Mouse (Mus musculus) neural tube, embryonic 14.5 days (tissue): ENCODE measurements around the gene Nt5dc3. TPM values are rescaled to one million over a fixed set of nuclear protein-coding genes. Genes with fewer than 3 reads are reported as not detected.
A peak's percentile ranks its signal among the peaks of the same experiment; 100 is the strongest.

Experiments used
- ATAC-seq: fragments of 200-750 bp; cut with Nextera tagmentation; 2 replicates; pipeline ENCODE4 v1.8.0; 2017; ENCODE audit warnings: low read depth, mild to moderate bottlenecking, moderate TSS enrichment, moderate library complexity
- H3K27ac ChIP-seq: fragments of 300-500 bp; sonication (generic); 2 replicates; pipeline ENCODE4 v1.5.1; 2014; ENCODE audit warnings: low read depth, mild to moderate bottlenecking, control low read depth, low read length, moderate library complexity, mixed read lengths
- H3K27me3 ChIP-seq: fragments of 300-500 bp; sonication (generic); 2 replicates; pipeline ENCODE4 v1.6.1; 2014; ENCODE audit warnings: low read length; ENCODE audit not compliant: control insufficient read depth, insufficient read depth
- H3K36me3 ChIP-seq: fragments of 300-500 bp; sonication (generic); 2 replicates; pipeline ENCODE4 v1.6.1; 2014; ENCODE audit warnings: low read length, mixed read lengths; ENCODE audit not compliant: control insufficient read depth, insufficient read depth
- H3K4me1 ChIP-seq: fragments of 300-500 bp; sonication (generic); 2 replicates; pipeline ENCODE4 v1.6.1; 2014; ENCODE audit warnings: low read length; ENCODE audit not compliant: control insufficient read depth, insufficient read depth
- H3K4me2 ChIP-seq: fragments of 300-500 bp; sonication (generic); 2 replicates; pipeline ENCODE4 v1.6.1; 2014; ENCODE audit warnings: mild to moderate bottlenecking, low read depth, low read length, control low read depth
- H3K4me3 ChIP-seq: fragments of 300-500 bp; sonication (generic); 2 replicates; pipeline ENCODE4 v1.5.1; 2014; ENCODE audit warnings: low read depth, low read length, control low read depth, mixed read lengths
- H3K9ac ChIP-seq: fragments of 300-500 bp; sonication (generic); replicated peaks from 2 replicates; pipeline ENCODE4 v1.6.1; 2014; ENCODE audit warnings: low read depth, mild to moderate bottlenecking, control low read depth, low read length, mixed read lengths
- H3K9me3 ChIP-seq: fragments of 300-500 bp; sonication (generic); 2 replicates; pipeline ENCODE4 v1.6.1; 2016; ENCODE audit warnings: low read length; ENCODE audit not compliant: control insufficient read depth
- WGBS: fragments of 180-500 bp; shearing (Covaris S2); extraction: QIAGEN DNeasy Blood & Tissue Kit; methylation state at CpG from one replicate; pipeline ENCODE4 v1.1.7; 2014; 5-methylcytosine and 5-hydroxymethylcytosine counted together
- polyA plus RNA-seq: library from polyadenylated mRNA; unstranded; fragments of >200 nt; fragmentation: Nextera tagmentation; extraction: Ambion mirVana; gene quantifications from 2 replicates; pipeline ENCODE4 v1.2.1, GENCODE M21; 2014

Nt5dc3 gene
- 14.9 and 15.8 TPM in 2 replicates for polyA plus RNA-seq

DNA sequence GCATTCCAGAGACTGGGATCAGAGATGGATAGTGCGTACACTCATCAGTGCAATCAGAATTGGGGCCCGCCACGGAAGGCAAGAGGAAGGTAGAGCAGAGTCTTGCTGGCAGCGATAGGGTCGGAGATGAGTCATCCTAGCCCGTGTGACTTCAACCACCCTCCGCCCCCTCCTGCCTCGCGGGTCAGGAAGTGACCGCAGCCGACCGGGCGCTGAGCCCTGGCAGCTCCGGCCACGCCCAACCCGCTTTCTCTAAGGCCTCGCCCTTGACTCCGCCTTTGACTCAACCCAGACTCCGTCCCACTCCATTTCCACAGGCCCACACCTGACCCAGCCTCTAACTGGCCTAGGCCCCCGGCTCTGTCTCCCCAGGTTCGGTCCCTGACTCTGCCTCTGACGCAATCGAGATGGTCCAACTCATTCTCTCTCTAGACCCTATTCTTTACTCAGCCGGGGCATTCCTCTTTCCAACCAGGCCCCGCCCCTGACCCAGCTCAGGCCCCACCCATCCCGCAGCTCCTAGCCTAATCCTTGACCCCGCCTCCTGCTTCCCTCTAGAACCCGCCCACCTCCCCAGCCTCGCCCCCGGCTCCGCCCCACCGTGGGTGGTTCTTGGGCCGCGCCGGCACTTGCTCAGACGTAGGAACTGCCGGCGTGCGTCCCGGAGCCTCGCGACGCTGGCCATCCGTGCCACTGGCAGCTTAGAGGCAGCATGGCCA is at the start of gene Nt5dc3:
TSS of gene Nt5dc3 (plus strand) at position 608 of the 719 bp plus-strand sequence.
- peak within 1 kb of the TSS; percentile 91 for H3K4me2 ChIP-seq
- no peaks in the 10 kb centered on the region for H3K36me3 ChIP-seq
- ATAC-seq, result peak; percentile 95
- H3K4me1 ChIP-seq, result 0 out of 2 replicates have a peak, but pooled peaks cover 2% of the 10 kb centered on the region
- H3K4me3 ChIP-seq, result peak within 1 kb of the TSS; percentile 74
- peak within 1 kb of the TSS; percentile 52; the same call in 1 of the 2 replicates for H3K27ac ChIP-seq
- H3K27me3 ChIP-seq, result peaks cover 4% of the 10 kb centered on the region; the same call in 1 of the 2 replicates
- H3K9me3 ChIP-seq, result no peaks in the 10 kb centered on the region
- WGBS, result 1% methylated on average over 43 of the region's 44 CpGs
- H3K9ac ChIP-seq, result peak within 1 kb of the TSS; percentile 60

DNA sequence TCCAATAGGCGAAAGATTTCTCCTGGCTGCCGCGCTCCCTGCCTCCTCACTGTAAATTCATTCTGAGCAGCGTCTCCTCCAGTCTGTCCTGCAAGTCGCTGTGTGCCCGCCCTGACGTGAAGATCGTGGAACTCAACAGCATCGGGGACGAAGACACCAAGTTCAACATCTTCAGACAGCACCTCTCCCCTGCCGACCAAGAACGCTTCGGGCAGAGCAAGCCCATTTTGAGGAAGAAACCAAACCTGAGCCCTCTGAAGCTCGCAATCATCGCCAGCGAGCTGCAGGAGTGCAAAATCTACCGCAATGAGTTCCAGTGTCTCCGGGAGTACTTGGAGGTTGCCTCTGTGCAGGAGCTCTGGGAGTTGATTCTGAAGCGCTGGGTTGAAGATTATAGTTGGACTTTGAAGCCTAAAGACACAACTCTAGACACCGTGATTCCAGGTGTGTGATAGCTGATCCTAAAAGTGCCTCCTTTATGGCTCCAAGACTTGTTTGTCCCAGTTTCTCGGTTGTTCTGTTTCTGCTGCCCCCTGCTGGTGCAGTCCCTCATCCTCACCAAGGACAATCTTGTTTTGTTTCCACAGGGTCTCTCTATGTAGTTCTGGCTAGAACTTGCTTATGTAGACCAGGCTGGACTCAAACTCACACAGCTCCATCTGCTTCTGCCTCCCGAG is 47.8 kb upstream of the Nt5dc3 start:
- Histone ChIP-seq H3K9ac (0 out of 2 replicates have a peak overlapping the region, but pooled peaks have one; percentile 5), H3K4me3 (peak overlapping the region; percentile 34), H3K36me3 (no peaks in the 10 kb centered on the region), H3K27ac (no peak overlapping the region), H3K4me2 (peak overlapping the region; percentile 49), H3K9me3 (no peaks in the 10 kb centered on the region), H3K4me1 (no peaks in the 10 kb centered on the region), H3K27me3 (no peaks in the 10 kb centered on the region)
- 10% methylated on average over 22 of the region's 22 CpGs for WGBS
- ATAC-seq, result peak; percentile 54; the same call in 1 of the 2 replicates

DNA sequence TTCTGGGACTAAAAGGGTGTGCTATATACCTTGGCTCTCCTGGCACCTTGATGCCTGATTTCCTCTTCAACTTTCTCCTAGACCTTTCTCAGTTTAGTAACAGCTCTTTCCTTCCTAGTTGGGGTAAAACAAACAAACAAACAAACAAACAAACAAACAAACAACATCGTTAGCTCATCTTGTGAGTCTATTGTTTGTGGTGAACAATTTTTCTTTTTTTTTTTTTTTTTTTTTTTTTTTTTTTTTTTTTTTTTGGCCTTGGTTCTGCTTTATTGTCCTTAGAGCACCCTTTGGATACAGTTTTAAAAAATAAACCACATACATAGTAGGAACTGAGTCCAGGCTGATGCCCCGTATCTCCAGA is 47.3 kb upstream of the Nt5dc3 start:
- ATAC-seq, result no peak
- no peaks in the 10 kb centered on the region for H3K36me3 ChIP-seq
- H3K4me2 ChIP-seq, result no peak overlapping the region
- H3K4me3 ChIP-seq, result no peak overlapping the region
- no peaks in the 10 kb centered on the region for H3K9me3 ChIP-seq
- no peaks in the 10 kb centered on the region for H3K4me1 ChIP-seq
- WGBS, result 74% methylated on average over 2 of the region's 2 CpGs
- no peak overlapping the region for H3K9ac ChIP-seq
- no peak overlapping the region for H3K27ac ChIP-seq
- no peaks in the 10 kb centered on the region for H3K27me3 ChIP-seq

DNA sequence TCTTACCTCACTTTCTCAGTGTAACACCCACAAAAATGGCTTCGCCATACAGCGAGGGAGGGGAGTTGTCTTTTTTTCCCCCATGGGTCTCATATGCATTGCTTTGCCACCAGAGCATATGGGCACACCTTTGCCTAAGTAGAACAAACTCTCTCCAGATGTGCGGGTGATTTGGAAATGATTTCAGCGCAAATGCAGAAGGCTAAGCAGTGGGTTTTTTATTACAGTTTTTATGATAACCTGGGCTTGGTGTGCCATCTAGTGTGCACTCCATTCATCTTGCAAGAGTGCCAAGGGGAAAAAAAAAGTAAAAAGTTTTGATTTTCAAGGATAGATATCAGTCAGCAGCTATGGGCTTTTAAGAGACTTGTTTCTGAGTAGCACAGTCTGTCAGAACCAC is 43.8 kb upstream of the Nt5dc3 start:
- H3K9me3 ChIP-seq, result no peaks in the 10 kb centered on the region
- H3K36me3 ChIP-seq, result no peaks in the 10 kb centered on the region
- no peak overlapping the region for H3K27ac ChIP-seq
- H3K4me1 ChIP-seq, result no peaks in the 10 kb centered on the region
- H3K27me3 ChIP-seq, result no peaks in the 10 kb centered on the region
- no peak for ATAC-seq
- no peak overlapping the region for H3K4me3 ChIP-seq
- 92% methylated on average over 4 of the region's 4 CpGs for WGBS
- no peak overlapping the region for H3K9ac ChIP-seq
- H3K4me2 ChIP-seq, result no peak overlapping the region

DNA sequence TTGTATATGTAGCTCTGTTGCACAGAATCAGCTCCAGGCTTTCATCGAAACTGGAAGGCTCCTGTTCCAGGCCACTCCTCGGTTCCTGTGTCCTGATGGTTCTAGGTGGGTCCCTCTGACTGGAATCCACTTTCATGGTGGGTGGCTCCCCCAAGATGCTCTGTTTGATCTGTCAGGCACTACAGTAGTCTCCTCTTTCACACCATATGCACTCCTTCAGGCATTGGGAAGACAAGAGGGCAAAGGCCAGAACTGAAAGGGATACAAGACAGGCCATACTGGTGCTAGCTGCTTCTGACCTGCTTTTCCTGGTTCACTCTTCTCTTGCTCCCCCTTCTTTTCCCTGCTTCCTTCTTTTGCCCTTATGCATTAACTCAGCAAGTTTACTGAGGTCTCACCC is 35.9 kb upstream of the Nt5dc3 start:
- H3K27ac ChIP-seq, result no peak overlapping the region
- 98% methylated on average over 2 of the region's 2 CpGs for WGBS
- H3K9ac ChIP-seq, result no peak overlapping the region
- no peaks in the 10 kb centered on the region for H3K4me1 ChIP-seq
- no peaks in the 10 kb centered on the region for H3K36me3 ChIP-seq
- ATAC-seq, result no peak
- H3K9me3 ChIP-seq, result no peaks in the 10 kb centered on the region
- H3K27me3 ChIP-seq, result no peaks in the 10 kb centered on the region
- no peak overlapping the region for H3K4me2 ChIP-seq
- no peak overlapping the region for H3K4me3 ChIP-seq

DNA sequence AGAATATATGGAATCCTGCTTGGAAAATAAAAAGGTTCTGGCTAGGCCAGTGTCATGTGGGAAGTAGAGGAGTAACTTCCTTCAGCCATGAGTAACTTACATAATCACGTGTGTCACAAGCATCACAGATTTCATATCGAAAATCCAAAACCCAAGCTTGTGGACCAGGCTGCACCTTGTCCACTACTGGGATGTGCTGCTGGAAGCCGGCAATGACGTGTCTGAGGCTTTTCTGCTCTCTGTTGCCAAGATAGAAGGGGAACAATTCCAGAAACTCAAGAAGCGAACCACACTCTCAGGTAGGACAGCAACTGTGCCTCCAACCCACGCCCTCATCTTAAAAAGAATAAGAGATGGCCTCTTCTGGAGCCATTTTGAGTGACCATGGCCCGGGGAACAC is 34.5 kb upstream of the Nt5dc3 start:
- Histone ChIP-seq H3K36me3 (no peaks in the 10 kb centered on the region), H3K4me3 (no peak overlapping the region), H3K27me3 (no peaks in the 10 kb centered on the region), H3K9ac (no peak overlapping the region), H3K9me3 (no peaks in the 10 kb centered on the region), H3K4me1 (no peaks in the 10 kb centered on the region), H3K27ac (no peak overlapping the region), H3K4me2 (no peak overlapping the region)
- WGBS, result 92% methylated on average over 7 of the region's 7 CpGs
- ATAC-seq, result no peak

DNA sequence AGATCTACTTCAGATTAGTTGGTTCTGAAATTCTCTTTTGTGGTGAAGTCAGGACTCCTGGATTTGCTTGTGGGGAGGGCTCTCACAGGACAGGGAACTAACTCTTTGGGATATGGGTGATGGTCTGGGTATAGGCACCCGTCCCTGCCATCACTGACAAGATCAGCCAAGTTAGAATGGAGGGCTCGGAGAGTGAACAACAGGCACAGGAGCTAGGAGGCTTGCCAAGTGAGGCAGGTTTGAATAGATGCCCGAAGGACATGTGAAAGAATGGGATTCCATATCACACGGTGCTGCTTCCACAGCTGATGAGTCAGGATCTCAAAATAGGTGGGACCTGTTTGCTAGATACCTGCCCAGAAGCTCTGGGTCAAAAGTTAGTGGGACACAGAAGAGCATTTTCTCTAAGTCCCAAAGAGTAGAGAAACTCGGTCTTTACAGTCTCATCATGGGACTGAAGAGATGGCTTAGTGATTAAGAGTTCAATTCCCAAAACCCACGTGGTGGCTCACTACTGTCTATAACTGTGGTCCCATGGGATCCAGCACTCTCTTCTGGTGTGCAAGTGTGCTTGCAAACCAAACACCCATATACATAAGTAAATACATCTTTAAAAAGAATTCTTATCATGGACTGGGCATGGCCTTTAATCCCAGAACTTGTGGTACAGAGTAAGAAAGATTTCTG is 22.8 kb upstream of the Nt5dc3 start:
- no peaks in the 10 kb centered on the region for H3K9me3 ChIP-seq
- no peak overlapping the region for H3K9ac ChIP-seq
- H3K4me1 ChIP-seq, result no peaks in the 10 kb centered on the region
- WGBS, result 86% methylated on average over 6 of the region's 6 CpGs
- H3K27me3 ChIP-seq, result no peaks in the 10 kb centered on the region
- H3K27ac ChIP-seq, result no peak overlapping the region
- H3K4me2 ChIP-seq, result no peak overlapping the region
- ATAC-seq, result no peak
- H3K4me3 ChIP-seq, result no peak overlapping the region
- no peaks in the 10 kb centered on the region for H3K36me3 ChIP-seq

DNA sequence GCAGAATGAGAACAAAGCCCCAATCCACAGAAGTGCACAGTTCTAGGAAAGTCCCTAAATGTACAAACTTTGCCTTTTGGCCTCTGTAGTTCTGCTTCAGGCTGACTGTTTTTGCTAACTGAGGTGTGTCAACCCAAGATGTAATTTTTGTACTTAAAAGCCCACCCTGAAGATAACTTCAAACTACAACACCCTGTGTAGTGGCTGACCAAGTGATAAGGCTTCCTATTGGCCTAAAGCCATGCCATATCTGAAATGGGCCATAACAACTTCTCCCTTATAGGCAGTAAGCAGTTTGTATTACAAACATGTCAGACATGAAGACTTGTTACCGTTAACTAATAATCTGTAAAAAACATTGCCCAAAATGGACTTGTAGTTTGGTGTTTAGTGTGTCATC is 21.1 kb upstream of the Nt5dc3 start:
- no peak overlapping the region for H3K4me3 ChIP-seq
- WGBS, result 100% methylated on average over 1 of the region's 1 CpGs
- no peak overlapping the region for H3K9ac ChIP-seq
- H3K9me3 ChIP-seq, result no peaks in the 10 kb centered on the region
- no peak for ATAC-seq
- no peaks in the 10 kb centered on the region for H3K27me3 ChIP-seq
- H3K36me3 ChIP-seq, result no peaks in the 10 kb centered on the region
- no peaks in the 10 kb centered on the region for H3K4me1 ChIP-seq
- no peak overlapping the region for H3K27ac ChIP-seq
- no peak overlapping the region for H3K4me2 ChIP-seq

DNA sequence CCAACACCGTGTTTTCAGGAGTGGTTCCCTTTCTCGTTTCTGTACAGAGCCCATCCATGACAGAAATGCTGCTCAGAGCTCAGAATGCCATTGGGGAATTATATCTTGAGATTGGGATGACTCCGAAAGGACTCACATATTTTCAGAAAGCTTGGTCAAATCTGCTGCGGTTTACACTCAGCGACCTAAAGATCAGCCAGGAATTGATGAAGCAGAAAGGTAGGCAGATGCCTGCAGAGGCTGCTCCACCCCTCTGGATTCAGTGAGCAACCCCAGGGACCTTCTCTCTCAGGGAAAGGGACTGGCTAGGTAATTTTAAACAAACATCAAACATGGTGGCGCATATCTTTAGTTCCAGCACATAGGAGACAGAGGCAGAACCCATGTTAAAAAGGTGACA is 20.6 kb upstream of the Nt5dc3 start:
- WGBS, result 94% methylated on average over 6 of the region's 6 CpGs

More for the DNA sequence above, 20.6 kb upstream of the Nt5dc3 start:
- H3K27me3 ChIP-seq, result no peaks in the 10 kb centered on the region
- H3K4me2 ChIP-seq, result no peak overlapping the region
- H3K9me3 ChIP-seq, result no peaks in the 10 kb centered on the region
- no peak overlapping the region for H3K9ac ChIP-seq
- H3K4me3 ChIP-seq, result no peak overlapping the region
- H3K27ac ChIP-seq, result no peak overlapping the region
- H3K4me1 ChIP-seq, result no peaks in the 10 kb centered on the region
- no peaks in the 10 kb centered on the region for H3K36me3 ChIP-seq
- ATAC-seq, result no peak
